Mouse (Mus musculus) yolk sac, embryonic 10.5 days (tissue): Measurements from ENCODE around the gene Dusp7.
A peak's percentile ranks its signal among the peaks of the same experiment; 100 is the strongest.

ENCODE experiments used
- DNase-seq: peaks from one replicate; pipeline ENCODE4 v3.0.0-alpha.2; 2017; ENCODE audit warnings: low spot score

Gene Dusp7

GRCm38 (mm10) chr9:106386181-106386864 is 17.9 kb downstream of the Dusp7 start:
- DNase-seq, result no peak

- no peak for DNase-seq
These were observed 24.5 kb downstream of the Dusp7 start for GRCm38 (mm10) chr9:106392828-106393527.

GRCm38 (mm10) chr9:106393548-106393947 is 25.1 kb downstream of the Dusp7 start:
- DNase-seq, result no peak

- no peak for DNase-seq
These were observed 26.5 kb downstream of the Dusp7 start for GRCm38 (mm10) chr9:106394649-106395602.

GRCm38 (mm10) chr9:106397733-106398132 is 29.3 kb downstream of the Dusp7 start:
- DNase-seq, result peak; percentile 81

GRCm38 (mm10) chr9:106398667-106399311 is 30.4 kb downstream of the Dusp7 start:
- no peak for DNase-seq

- DNase-seq, result no peak
These were observed 31.4 kb downstream of the Dusp7 start for GRCm38 (mm10) chr9:106399808-106400207.

GRCm38 (mm10) chr9:106402149-106402548 is 33.7 kb downstream of the Dusp7 start:
- DNase-seq, result no peak

GRCm38 (mm10) chr9:106402607-106403375 is 34.4 kb downstream of the Dusp7 start:
- no peak for DNase-seq

- peak; percentile 44 for DNase-seq
These were observed 36.8 kb downstream of the Dusp7 start for GRCm38 (mm10) chr9:106405275-106405674.

- no peak for DNase-seq
These were observed 38.1 kb downstream of the Dusp7 start for GRCm38 (mm10) chr9:106406443-106407078.

- DNase-seq, result no peak
These were observed 40.7 kb downstream of the Dusp7 start for GRCm38 (mm10) chr9:106409096-106409495.

- no peak for DNase-seq
These were observed 41.7 kb downstream of the Dusp7 start for GRCm38 (mm10) chr9:106410086-106410650.

- no peak for DNase-seq
These were observed 42.7 kb downstream of the Dusp7 start for GRCm38 (mm10) chr9:106411091-106411594.

- no peak for DNase-seq
These were observed 43.3 kb downstream of the Dusp7 start for GRCm38 (mm10) chr9:106411729-106412128.

GRCm38 (mm10) chr9:106412210-106412609 is 43.8 kb downstream of the Dusp7 start:
- no peak for DNase-seq

- DNase-seq, result no peak
These were observed 45.2 kb downstream of the Dusp7 start for GRCm38 (mm10) chr9:106413606-106414005.

GRCm38 (mm10) chr9:106416826-106417225 is 48.4 kb downstream of the Dusp7 start:
- DNase-seq, result no peak

- DNase-seq, result no peak
These were observed 49.6 kb downstream of the Dusp7 start for GRCm38 (mm10) chr9:106417841-106418625.
